Mouse (Mus musculus) lung, embryonic 14.5 days (tissue): ENCODE measurements at regions not wholly inside any gene's neighbourhood (a gene's known extent, or its start where the extent isn't known, plus 50 kb on each side); places are given as distances from the start of the nearest gene placed in this dataset.

ENCODE experiments used
- ATAC-seq: fragments of 200-750 bp; cut with Nextera tagmentation; 2 replicates; pipeline ENCODE4 v1.8.0; 2017; ENCODE audit warnings: mild to moderate bottlenecking, moderate TSS enrichment, moderate library complexity; ENCODE audit not compliant: insufficient read depth
- DNase-seq: peaks from one replicate; pipeline ENCODE4 v3.0.0-alpha.2; 2015
- H3K27ac ChIP-seq: fragments of 300-500 bp; sonication (generic); 2 replicates; pipeline ENCODE4 v1.5.1; 2014; ENCODE audit warnings: low read depth, mild to moderate bottlenecking, moderate library complexity
- H3K27me3 ChIP-seq: fragments of 300-500 bp; sonication (generic); 2 replicates; pipeline ENCODE4 v1.6.1; 2014; ENCODE audit warnings: low read length, control low read depth; ENCODE audit not compliant: insufficient read depth
- H3K36me3 ChIP-seq: fragments of 300-500 bp; sonication (generic); 2 replicates; pipeline ENCODE4 v1.6.1; 2014; ENCODE audit warnings: control low read depth; ENCODE audit not compliant: insufficient read depth
- H3K4me1 ChIP-seq: fragments of 300-500 bp; sonication (generic); 2 replicates; pipeline ENCODE4 v1.6.1; 2014; ENCODE audit warnings: antibody characterized with exemption, control low read depth; ENCODE audit not compliant: insufficient read depth
- H3K4me2 ChIP-seq: fragments of 300-500 bp; sonication (generic); 2 replicates; pipeline ENCODE4 v1.6.1; 2014; ENCODE audit warnings: mild to moderate bottlenecking
- H3K4me3 ChIP-seq: fragments of 300-500 bp; sonication (generic); 2 replicates; pipeline ENCODE4 v1.5.1; 2014; ENCODE audit warnings: low read depth, low read length
- H3K9ac ChIP-seq: fragments of 300-500 bp; sonication (generic); 2 replicates; pipeline ENCODE4 v1.6.1; 2014
- H3K9me3 ChIP-seq: fragments of 300-500 bp; sonication (generic); 2 replicates; pipeline ENCODE4 v1.6.1; 2016; ENCODE audit warnings: low read depth, low read length, control low read depth
- CTCF ChIP-seq: IDR thresholded peaks from 2 replicates; pipeline ENCODE4 v1.5.1; 2016; ENCODE audit warnings: antibody characterized with exemption, low read depth
- WGBS: fragments of 180-500 bp; shearing (Covaris S2); extraction: QIAGEN DNeasy Blood & Tissue Kit; methylation state at CpG from one replicate; pipeline ENCODE4 v1.1.7; 2014; 5-methylcytosine and 5-hydroxymethylcytosine counted together

- WGBS = 9% methylated on average over 11 of the region's 11 CpGs
- Histone ChIP-seq H3K4me1 (no peaks in the 10 kb centered on the region), H3K36me3 (no peaks in the 10 kb centered on the region), H3K27ac (no peak overlapping the region), H3K4me2 (no peak overlapping the region), H3K27me3 (no peaks in the 10 kb centered on the region), H3K9me3 (no peaks in the 10 kb centered on the region), H3K9ac (no peak overlapping the region), H3K4me3 (no peak overlapping the region)
- ATAC-seq = peak; percentile 92
- TF ChIP-seq CTCF = peak; percentile 93
- DNase-seq = peak; percentile 92
Measured at GRCm38 (mm10) chr7:55710872-55711558, 57.0 kb upstream of the Siglech start.
